In the genomic region with DNA sequence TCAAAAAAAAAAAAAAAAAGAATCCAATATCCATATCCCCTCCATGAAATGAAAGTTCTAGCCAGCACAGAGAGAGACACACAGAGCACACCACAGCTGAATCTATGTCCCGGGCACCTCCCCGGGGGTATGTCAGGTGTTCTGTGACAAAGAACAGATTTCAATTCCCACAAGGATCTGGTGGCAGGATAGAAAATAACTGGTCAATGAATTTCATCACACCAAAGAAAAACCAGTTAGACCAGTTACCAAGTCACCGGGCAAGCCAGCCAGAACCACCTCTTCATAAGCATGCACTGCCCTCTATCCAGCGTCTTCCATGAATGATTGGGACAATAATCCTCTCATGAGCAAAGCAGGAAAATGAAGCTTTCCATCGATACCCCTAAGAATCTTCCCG, we compare ENCODE assay signal across 19 mouse cellular contexts. TPM values are rescaled to one million over a fixed set of nuclear protein-coding genes. Genes with fewer than 3 reads are reported as not detected.
A peak's percentile ranks its signal among the peaks of the same experiment; 100 is the strongest.
DNase-seq lines count a peak whose midpoint lies in the region; ATAC-seq and TF ChIP-seq lines count a peak whose summit lies in the region.
"Had no signal": no experiment of that assay in that cellular context is flagged by ENCODE, and none has a peak within 500 bp of the region (broad histone marks: within the 10 kb centered on the region; RNA-seq: fewer than 3 reads in every experiment).

No protein-coding gene starts in this region.

- peaks cover 28% of the 10 kb centered on the region for H3K36me3 ChIP-seq in liver, adult 2 months (ENCODE audit: control insufficient read depth, insufficient read depth, low read length)
- H3K36me3 ChIP-seq in liver, embryonic 11.5 days (ENCODE audit: control insufficient read depth, insufficient read depth, low read length), result peaks cover 4% of the 10 kb centered on the region
- 0 out of 2 replicates have a peak, but pooled peaks cover 4% of the 10 kb centered on the region for H3K36me3 ChIP-seq in intestine, embryonic 15.5 days
- 0 out of 2 replicates have a peak, but pooled peaks cover 3% of the 10 kb centered on the region for H3K36me3 ChIP-seq in lung, postnatal 0 days (ENCODE audit: insufficient read depth, low read length)
- peaks cover 4% of the 10 kb centered on the region for H3K36me3 ChIP-seq in forebrain, embryonic 16.5 days (ENCODE audit: control insufficient read depth, insufficient read depth)

- no peaks in the 10 kb centered on the region for H3K27me3 ChIP-seq in liver, adult 2 months (ENCODE audit: control insufficient read depth, insufficient read depth, low read length)
- no peaks in the 10 kb centered on the region for H3K27me3 ChIP-seq in liver, embryonic 11.5 days (replicated peaks; ENCODE audit: control insufficient read depth, insufficient read depth, low read length)
- no peaks in the 10 kb centered on the region for H3K27me3 ChIP-seq in intestine, embryonic 15.5 days (replicated peaks)
- no peaks in the 10 kb centered on the region for H3K27me3 ChIP-seq in lung, postnatal 0 days (replicated peaks; ENCODE audit: insufficient read depth, low read length)
- H3K27me3 ChIP-seq in forebrain, embryonic 16.5 days (replicated peaks; ENCODE audit: control insufficient read depth, insufficient read depth, low read length), result no peaks in the 10 kb centered on the region
- H3K27me3 ChIP-seq: embryonic facial prominence, embryonic 12.5 days; limb, embryonic 15.5 days; Patski had no signal

- H3K9ac ChIP-seq in liver, adult 2 months (ENCODE audit: low read depth, low read length), result no peak overlapping the region
- H3K9ac ChIP-seq in liver, embryonic 11.5 days (ENCODE audit: low read depth, low read length), result no peak overlapping the region
- H3K9ac ChIP-seq in intestine, embryonic 15.5 days, result no peak overlapping the region
- H3K9ac ChIP-seq in lung, postnatal 0 days (replicated peaks; ENCODE audit: low read depth), result no peak overlapping the region
- no peak overlapping the region for H3K9ac ChIP-seq in forebrain, embryonic 16.5 days (replicated peaks; ENCODE audit: low read depth, low read length)
- H3K9ac ChIP-seq: embryonic facial prominence, embryonic 12.5 days; hindbrain, embryonic 14.5 days; limb, embryonic 15.5 days had no signal

- H3K4me3 ChIP-seq in liver, adult 2 months (ENCODE audit: insufficient read depth, low read depth, low read length), result no peak overlapping the region
- no peak overlapping the region for H3K4me3 ChIP-seq in liver, embryonic 11.5 days (ENCODE audit: low read depth, low read length)
- H3K4me3 ChIP-seq in intestine, embryonic 15.5 days (replicated peaks), result no peak overlapping the region
- no peak overlapping the region for H3K4me3 ChIP-seq in lung, postnatal 0 days (ENCODE audit: low read depth, low read length)
- no peak overlapping the region for H3K4me3 ChIP-seq in forebrain, embryonic 16.5 days (replicated peaks; ENCODE audit: low read length)
- H3K4me3 ChIP-seq: embryonic facial prominence, embryonic 12.5 days; limb, embryonic 15.5 days; myocyte had no signal

- peak; percentile 72 for DNase-seq in liver, adult 2 months (ENCODE audit: extremely low read depth, low read depth, low spot score)
- DNase-seq in liver, embryonic 11.5 days (ENCODE audit: low spot score), result no peak
- peak; percentile 78 for DNase-seq in fat pad, adult 2 months (ENCODE audit: extremely low read depth, low read depth, low spot score)
- DNase-seq in lung, postnatal 0 days (ENCODE audit: low spot score), result peak; percentile 74
- DNase-seq in ovary, adult 18-20 months (ENCODE audit: low spot score), result no peak
- DNase-seq: adrenal gland, postnatal 25 days; cerebellum, adult 2 months; gastrocnemius, postnatal 10 days; midbrain, embryonic 14.5 days; retina, postnatal 1 day had no signal

- no peaks in the 10 kb centered on the region for H3K9me3 ChIP-seq in liver, embryonic 11.5 days (ENCODE audit: control insufficient read depth, low read length)
- H3K9me3 ChIP-seq in intestine, embryonic 15.5 days, result no peaks in the 10 kb centered on the region
- H3K9me3 ChIP-seq in lung, postnatal 0 days (ENCODE audit: low read length), result no peaks in the 10 kb centered on the region
- H3K9me3 ChIP-seq in forebrain, embryonic 16.5 days (ENCODE audit: control insufficient read depth, low read length), result no peaks in the 10 kb centered on the region
- H3K9me3 ChIP-seq: embryonic facial prominence, embryonic 12.5 days; limb, embryonic 15.5 days had no signal

- peaks cover 47% of the 10 kb centered on the region for H3K4me1 ChIP-seq in liver, adult 2 months (ENCODE audit: control insufficient read depth, insufficient read depth, low read length)
- no peaks in the 10 kb centered on the region; the same call in 1 of the 2 replicates for H3K4me1 ChIP-seq in liver, embryonic 11.5 days (replicated peaks; ENCODE audit: control insufficient read depth, insufficient read depth, low read length)
- H3K4me1 ChIP-seq in intestine, embryonic 15.5 days (replicated peaks), result no peaks in the 10 kb centered on the region
- H3K4me1 ChIP-seq in lung, postnatal 0 days (ENCODE audit: insufficient read depth, low read depth, low read length), result 0 out of 2 replicates have a peak, but pooled peaks cover 3% of the 10 kb centered on the region
- H3K4me1 ChIP-seq in forebrain, embryonic 16.5 days (replicated peaks; ENCODE audit: control insufficient read depth, insufficient read depth, low read length), result no peaks in the 10 kb centered on the region
- H3K4me1 ChIP-seq: embryonic facial prominence, embryonic 12.5 days; limb, embryonic 15.5 days had no signal

- peaks cover 45% of the 10 kb centered on the region; the same call in 1 of the 2 replicates for H3K79me2 ChIP-seq in liver, adult 2 months (ENCODE audit: control insufficient read depth, insufficient read depth, low read length)

- TF ChIP-seq POLR2A in liver, adult 2 months (IDR thresholded peaks at IDR 0.05; ENCODE audit: extremely low read depth, insufficient read depth, low read length), result no peak

- H3K4me2 ChIP-seq in liver, embryonic 11.5 days, result no peak overlapping the region
- H3K4me2 ChIP-seq in intestine, embryonic 15.5 days (replicated peaks), result no peak overlapping the region
- no peak overlapping the region for H3K4me2 ChIP-seq in lung, postnatal 0 days (replicated peaks; ENCODE audit: low read depth, low read length)
- no peak overlapping the region for H3K4me2 ChIP-seq in forebrain, embryonic 16.5 days (ENCODE audit: low read length)
- H3K4me2 ChIP-seq: embryonic facial prominence, embryonic 12.5 days; heart, embryonic 11.5 days; hindbrain, embryonic 14.5 days; limb, embryonic 15.5 days had no signal

- 42% methylated on average over 6 of the region's 6 CpGs for WGBS in liver, adult 2 months
- 90% methylated on average over 6 of the region's 6 CpGs for whole genome bisulfite sequencing in liver, embryonic 11.5 days
- WGBS in intestine, embryonic 15.5 days, result 68% methylated on average over 6 of the region's 6 CpGs
- WGBS in lung, postnatal 0 days, result 65% methylated on average over 6 of the region's 6 CpGs
- WGBS in forebrain, embryonic 16.5 days, result 98% methylated on average over 6 of the region's 6 CpGs

- peak overlapping the region; percentile 71 for H3K27ac ChIP-seq in liver, adult 2 months (replicated peaks; ENCODE audit: insufficient read depth, low read depth, low read length)
- no peak overlapping the region for H3K27ac ChIP-seq in liver, embryonic 11.5 days (ENCODE audit: low read depth, low read length)
- H3K27ac ChIP-seq in intestine, embryonic 15.5 days, result 0 out of 2 replicates have a peak overlapping the region, but pooled peaks have one; percentile 15
- H3K27ac ChIP-seq in lung, postnatal 0 days (ENCODE audit: low read length), result 0 out of 2 replicates have a peak overlapping the region, but pooled peaks have one; percentile 15
- no peak overlapping the region for H3K27ac ChIP-seq in forebrain, embryonic 16.5 days (ENCODE audit: low read length)
- H3K27ac ChIP-seq: embryonic facial prominence, embryonic 12.5 days; hindbrain, embryonic 14.5 days; limb, embryonic 15.5 days had no signal

- no peak for TF ChIP-seq CTCF in liver, adult 2 months (IDR thresholded peaks at IDR 0.05; ENCODE audit: low read depth, low read length)
- 0 out of 2 replicates have a peak, but pooled peaks have one; percentile 11 for TF ChIP-seq CTCF in lung, postnatal 0 days (IDR thresholded peaks at IDR 0.05)

- TF ChIP-seq EP300 in lung, postnatal 0 days (IDR thresholded peaks at IDR 0.05), result peak; percentile 50

- ATAC-seq in liver, embryonic 11.5 days (replicated peaks; ENCODE audit: low FRiP score), result no peak
- peak; percentile 86 for ATAC-seq in intestine, embryonic 15.5 days
- peak; percentile 77 for ATAC-seq in lung, postnatal 0 days
- ATAC-seq in forebrain, embryonic 16.5 days, result no peak
- ATAC-seq: activated CD4-positive, CD25-positive, alpha-beta regulatory T cell, adult 4 months; Patski had no signal

RNA-seq across cellular contexts. Expression of a gene that starts 26.8 kb away (rescaled TPM):
- total RNA-seq in liver, adult 2 months (2014; rRNA removed), result 70.0 and 89.0 TPM in 2 replicates
- polyA plus RNA-seq in liver, adult 2 months (2012; rRNA removed), result 28.5 and 30.3 TPM in 2 replicates
- polyA plus RNA-seq in liver, embryonic 11.5 days (2014; fragmentation: Nextera tagmentation; extraction: Ambion mirVana), result 26.5 and 34.5 TPM in 2 replicates
- 31.8 and 38.6 TPM in 2 replicates for polyA plus RNA-seq in intestine, embryonic 15.5 days (2015; fragmentation: Nextera tagmentation; extraction: Ambion mirVana)
- 27.1 and 31.1 TPM in 2 replicates for polyA plus RNA-seq in lung, postnatal 0 days (2015; fragmentation: Nextera tagmentation; extraction: Ambion mirVana)
- polyA plus RNA-seq in forebrain, embryonic 16.5 days (2015; fragmentation: Nextera tagmentation; extraction: Ambion mirVana), result 53.4 and 66.7 TPM in 2 replicates

Comparison
In these comparisons a context has a peak if more than half of its experiments do, and no peak if none do; other contexts are left out.
1. DNase-seq: peak in liver, adult 2 months (single experiment), fat pad, adult 2 months (single experiment) and lung, postnatal 0 days (single experiment); none in liver, embryonic 11.5 days (single experiment) and ovary, adult 18-20 months (single experiment).
2. H3K27ac ChIP-seq: peak in liver, adult 2 months (single experiment), intestine, embryonic 15.5 days (single experiment) and lung, postnatal 0 days (single experiment); none in liver, embryonic 11.5 days (single experiment) and forebrain, embryonic 16.5 days (single experiment).
3. ATAC-seq: peak in intestine, embryonic 15.5 days (single experiment) and lung, postnatal 0 days (single experiment); none in liver, embryonic 11.5 days (single experiment) and forebrain, embryonic 16.5 days (single experiment).